Mouse (Mus musculus) spleen, adult 2 months (tissue): Measurements from ENCODE around the gene Rassf4. TPM values are rescaled to one million over a fixed set of nuclear protein-coding genes. Genes with fewer than 3 reads are reported as not detected.

Source experiments
- DNase-seq, 2 experiments: peaks; one replicate each; pipeline versions ENCODE4 v3.0.0 to v3.0.0-alpha.2; 2012 to 2021; ENCODE audit warnings: low spot score in 2 of 2, low read depth in 1 of 2
- H3K27ac ChIP-seq: fragments of 200-500 bp; 2 replicates; pipeline ENCODE4 v1.5.1; 2012; ENCODE audit warnings: low read length, inconsistent platforms; ENCODE audit not compliant: insufficient read depth
- H3K27me3 ChIP-seq: fragments of 200-500 bp; 2 replicates; pipeline ENCODE4 v1.6.1; 2012; ENCODE audit warnings: mild to moderate bottlenecking, moderate library complexity, low read length, inconsistent platforms; ENCODE audit not compliant: control insufficient read depth, insufficient read depth
- H3K36me3 ChIP-seq: fragments of 200-500 bp; 2 replicates; pipeline ENCODE4 v1.6.1; 2012; ENCODE audit warnings: mild to moderate bottlenecking, low read length, inconsistent platforms; ENCODE audit not compliant: control insufficient read depth, insufficient read depth
- H3K4me1 ChIP-seq: fragments of 200-500 bp; 2 replicates; pipeline ENCODE4 v1.6.1; 2011; ENCODE audit warnings: inconsistent platforms; ENCODE audit not compliant: control insufficient read depth, insufficient read depth, insufficient read length
- H3K4me3 ChIP-seq: fragments of 200-500 bp; 2 replicates; pipeline ENCODE4 v1.5.1; 2011; ENCODE audit warnings: mild to moderate bottlenecking, inconsistent platforms; ENCODE audit not compliant: insufficient read depth, insufficient read length; ENCODE audit errors: extremely low read depth
- CTCF ChIP-seq: fragments of 200-500 bp; IDR thresholded peaks from 2 replicates; pipeline ENCODE4 v1.5.1; 2011; ENCODE audit warnings: mild to moderate bottlenecking, inconsistent platforms; ENCODE audit not compliant: insufficient read depth, insufficient read length, insufficient replicate concordance; ENCODE audit errors: extremely low read depth
- POLR2A ChIP-seq: fragments of 200-500 bp; IDR thresholded peaks from 2 replicates; pipeline ENCODE4 v1.6.1; 2011; ENCODE audit warnings: low read depth, low read length, inconsistent platforms
- WGBS: fragments of 180-500 bp; shearing (Covaris S2); methylation state at CpG from one replicate; pipeline ENCODE4 v1.1.7; 2018; 5-methylcytosine and 5-hydroxymethylcytosine counted together
- polyA plus RNA-seq: library from polyadenylated mRNA; depleted of rRNA; stranded (reverse); fragments of >200 nt; gene quantifications from 2 replicates; pipeline ENCODE4 v1.2.3, GENCODE M21; 2012; rRNA removed

Rassf4 gene
- 19.4 and 23.5 TPM in 2 replicates for polyA plus RNA-seq

DNA sequence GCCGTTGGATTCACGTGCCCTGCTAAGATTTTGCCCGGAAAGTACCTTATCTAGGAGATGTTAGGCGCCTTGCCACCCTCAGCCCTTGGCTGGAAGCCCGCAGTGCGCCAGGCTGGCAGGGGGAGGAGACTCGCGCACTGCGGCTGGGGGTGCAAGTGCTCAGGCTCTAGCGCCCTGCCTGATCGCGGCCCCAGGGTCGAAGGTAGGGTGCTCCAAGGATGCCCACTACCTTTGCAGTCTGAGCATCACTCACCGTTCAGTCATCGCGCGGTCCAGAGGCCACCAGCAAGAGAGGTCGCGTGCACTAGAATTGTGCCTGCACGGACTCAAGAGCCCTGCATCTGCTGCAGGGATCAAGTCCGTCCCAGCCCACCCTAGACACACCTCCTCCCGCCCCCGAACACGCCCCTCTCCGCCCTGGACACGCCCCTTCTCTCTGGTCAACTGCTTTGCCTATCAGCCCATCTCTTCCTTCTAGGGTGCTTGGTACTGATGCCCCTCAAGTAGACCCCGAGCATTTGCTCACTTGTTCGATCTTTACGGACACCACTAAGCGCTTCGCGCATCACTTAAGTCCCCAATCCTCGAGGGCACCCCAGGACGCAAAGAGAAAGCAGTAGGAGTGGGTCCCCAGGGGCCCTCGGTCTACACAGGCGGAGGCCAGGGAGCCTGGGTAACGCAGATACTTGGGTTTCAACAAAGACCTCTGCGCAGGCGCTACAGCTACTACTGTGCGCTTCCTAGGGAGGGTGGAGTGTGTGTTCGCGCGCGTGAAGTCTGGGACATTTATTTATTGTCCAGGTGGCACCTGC is at the start of gene Rassf4:
Gene Rassf4, minus strand, starts transcription at position 482 of the 812 bp plus-strand sequence.
- no peaks in the 10 kb centered on the region for H3K27me3 ChIP-seq
- no peaks in the 10 kb centered on the region for H3K36me3 ChIP-seq
- H3K4me3 ChIP-seq, result peak within 1 kb of the TSS; percentile 74
- TF ChIP-seq CTCF, result no peak
- TF ChIP-seq POLR2A, result no peak; the same call in 1 of the 2 replicates
- DNase-seq, result peak; percentile 77 to 90
- peak within 1 kb of the TSS; percentile 90 for H3K27ac ChIP-seq
- H3K4me1 ChIP-seq, result peaks cover 37% of the 10 kb centered on the region
- WGBS, result under 1% methylated on average over 44 of the region's 44 CpGs

DNA sequence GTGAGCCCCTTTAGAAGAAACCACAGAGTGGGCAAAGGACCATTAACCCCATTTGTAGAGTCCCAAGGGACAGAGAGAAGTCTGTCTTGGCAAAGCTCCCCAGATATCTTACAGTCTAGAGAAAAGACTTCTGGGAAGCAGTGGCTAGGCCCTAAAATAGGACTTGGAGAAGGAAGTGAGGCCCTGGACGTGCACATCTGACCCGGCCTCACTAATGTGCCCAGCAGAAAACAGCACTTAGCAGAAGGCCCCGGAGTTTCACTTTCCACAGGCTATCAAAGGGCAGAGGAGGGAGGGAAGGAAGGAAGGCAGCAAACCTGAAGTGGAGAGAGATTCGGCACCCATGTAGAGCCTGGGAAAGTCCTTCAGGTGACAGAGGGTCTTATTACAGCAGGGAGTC is 45.2 kb upstream of the Rassf4 start:
- TF ChIP-seq CTCF, result no peak
- TF ChIP-seq POLR2A, result no peak
- WGBS, result 18% methylated on average over 4 of the region's 4 CpGs
- H3K36me3 ChIP-seq, result no peaks in the 10 kb centered on the region
- no peak for DNase-seq
- no peaks in the 10 kb centered on the region for H3K27me3 ChIP-seq
- no peak overlapping the region for H3K27ac ChIP-seq
- H3K4me3 ChIP-seq, result no peak overlapping the region
- H3K4me1 ChIP-seq, result no peaks in the 10 kb centered on the region; the same call in 1 of the 2 replicates

DNA sequence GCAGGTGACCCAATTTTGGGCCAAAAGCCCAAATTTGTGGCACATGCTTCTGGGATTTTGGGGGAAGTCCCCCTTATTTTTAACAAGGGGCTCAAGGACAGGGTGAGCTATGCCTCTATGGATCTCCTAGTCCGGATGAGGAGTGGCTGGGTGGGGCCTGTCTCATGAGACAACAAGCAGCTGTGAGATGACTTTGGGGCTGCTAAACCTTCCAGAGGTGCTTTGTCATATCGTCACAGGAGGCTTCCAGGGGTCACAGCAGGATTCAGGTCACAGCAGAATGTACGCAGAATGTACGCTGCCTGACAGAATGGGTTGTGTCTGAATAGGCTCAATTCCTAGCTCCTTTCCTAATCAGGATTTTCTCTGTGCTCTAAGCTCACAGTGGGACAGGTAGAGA is 44.6 kb upstream of the Rassf4 start:
- Histone ChIP-seq H3K27ac (no peak overlapping the region), H3K4me3 (no peak overlapping the region), H3K36me3 (no peaks in the 10 kb centered on the region), H3K27me3 (no peaks in the 10 kb centered on the region), H3K4me1 (no peaks in the 10 kb centered on the region; the same call in 1 of the 2 replicates)
- no peak for DNase-seq
- TF ChIP-seq CTCF (no peak), POLR2A (no peak)
- 91% methylated on average over 4 of the region's 4 CpGs for WGBS

DNA sequence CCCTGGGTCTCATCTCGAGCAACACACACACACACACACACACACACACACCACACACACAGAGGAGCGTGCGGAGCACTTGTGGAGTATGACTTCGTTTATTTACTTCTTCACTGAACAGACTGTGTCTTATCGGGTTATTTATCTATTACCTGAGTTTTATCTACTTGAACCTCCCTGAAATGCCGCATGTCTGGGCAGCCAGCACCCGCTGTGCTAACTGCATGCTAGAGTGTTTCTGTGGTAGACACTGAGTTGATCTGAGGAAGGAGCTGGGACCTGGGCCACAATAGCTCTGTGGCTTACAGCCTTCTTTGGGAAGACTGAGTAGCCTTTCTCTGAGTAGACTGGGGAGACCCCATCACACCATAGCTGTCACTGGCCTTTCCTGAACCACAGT is 44.1 kb upstream of the Rassf4 start:
- no peak for DNase-seq
- no peaks in the 10 kb centered on the region; the same call in 1 of the 2 replicates for H3K4me1 ChIP-seq
- H3K4me3 ChIP-seq, result no peak overlapping the region
- TF ChIP-seq POLR2A (no peak), CTCF (no peak)
- H3K36me3 ChIP-seq, result no peaks in the 10 kb centered on the region
- no peaks in the 10 kb centered on the region for H3K27me3 ChIP-seq
- H3K27ac ChIP-seq, result no peak overlapping the region
- 90% methylated on average over 7 of the region's 7 CpGs for WGBS

DNA sequence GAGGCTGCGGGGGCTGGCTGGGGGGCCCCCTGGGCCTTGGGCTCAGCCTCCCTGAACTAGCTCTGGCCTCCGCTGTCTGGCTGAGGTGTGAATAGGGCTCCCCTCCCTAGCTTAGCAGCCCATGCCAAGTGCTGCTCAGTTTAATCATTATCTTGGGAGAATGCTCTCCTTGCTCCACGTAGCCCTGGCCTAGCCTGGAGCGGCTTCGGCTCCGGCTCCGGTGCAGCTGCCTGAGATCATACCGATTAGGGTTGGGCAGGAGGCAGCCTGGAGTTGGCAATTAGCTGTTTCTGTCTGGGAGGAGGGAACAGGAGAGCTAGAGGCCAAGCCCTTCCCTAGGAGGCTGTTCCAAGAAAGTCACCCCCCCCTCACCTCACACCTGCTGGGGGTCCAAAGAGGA is 42.9 kb upstream of the Rassf4 start, which contains the start of gene Tmem72:
Gene Tmem72, minus strand, starts transcription at position 248 of the 400 bp plus-strand sequence.
- no peaks in the 10 kb centered on the region for H3K36me3 ChIP-seq
- no peak within 1 kb of the TSS for H3K4me3 ChIP-seq
- H3K4me1 ChIP-seq, result no peaks in the 10 kb centered on the region; the same call in 1 of the 2 replicates
- no peak for DNase-seq
- H3K27me3 ChIP-seq, result no peaks in the 10 kb centered on the region
- H3K27ac ChIP-seq, result no peak within 1 kb of the TSS
- no peak for TF ChIP-seq CTCF
- no peak for TF ChIP-seq POLR2A
- 92% methylated on average over 8 of the region's 8 CpGs for WGBS

DNA sequence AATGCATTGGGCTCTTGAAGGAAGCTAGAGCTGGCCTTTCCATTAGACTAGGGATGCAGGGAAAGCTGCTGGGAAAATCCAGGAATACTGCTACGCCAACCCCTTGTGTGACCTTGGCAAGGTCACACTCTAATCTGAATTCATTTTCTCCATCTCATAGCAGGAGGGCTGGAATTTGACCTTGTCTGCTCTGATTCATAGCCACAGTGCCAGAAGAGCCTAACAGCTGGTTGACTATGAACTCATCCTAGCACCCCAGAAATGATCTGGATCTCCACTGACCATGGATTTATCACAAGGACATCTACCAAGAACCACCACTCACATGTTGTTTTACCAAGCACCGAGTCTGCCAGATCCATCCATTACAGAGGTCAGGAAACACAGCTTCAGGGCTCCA is 41.4 kb upstream of the Rassf4 start:
- TF ChIP-seq POLR2A (no peak), CTCF (no peak)
- no peak overlapping the region for H3K27ac ChIP-seq
- no peak overlapping the region for H3K4me3 ChIP-seq
- H3K4me1 ChIP-seq, result no peaks in the 10 kb centered on the region; the same call in 1 of the 2 replicates
- no peaks in the 10 kb centered on the region for H3K27me3 ChIP-seq
- WGBS, result 82% methylated on average over 2 of the region's 2 CpGs
- no peaks in the 10 kb centered on the region for H3K36me3 ChIP-seq
- DNase-seq, result no peak

DNA sequence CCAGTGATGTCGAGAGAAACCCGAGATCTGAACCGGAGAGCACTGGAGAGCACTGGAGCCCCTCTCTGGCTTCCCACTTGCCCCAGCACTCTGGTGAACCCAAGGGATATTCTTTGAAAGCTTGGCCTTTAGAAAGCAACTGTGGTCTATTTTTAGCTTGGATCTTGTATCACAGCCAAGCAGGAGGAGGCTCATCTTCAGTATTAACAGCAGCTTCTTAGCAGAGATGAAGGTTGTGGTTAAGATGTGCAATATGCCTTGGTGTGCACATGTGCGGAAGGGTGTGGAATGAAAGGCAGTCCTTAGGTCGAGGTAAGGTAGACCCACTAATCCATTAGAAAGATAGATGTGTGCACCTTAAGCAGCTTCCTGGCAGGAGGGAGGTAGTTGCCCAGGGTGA is 40.8 kb upstream of the Rassf4 start:
- Histone ChIP-seq H3K4me3 (no peak overlapping the region), H3K36me3 (no peaks in the 10 kb centered on the region), H3K27me3 (no peaks in the 10 kb centered on the region), H3K4me1 (no peaks in the 10 kb centered on the region; the same call in 1 of the 2 replicates), H3K27ac (no peak overlapping the region)
- WGBS, result 87% methylated on average over 5 of the region's 5 CpGs
- TF ChIP-seq POLR2A, result no peak
- no peak for TF ChIP-seq CTCF
- DNase-seq, result no peak
